Mouse (Mus musculus) left cerebral cortex, adult 8-10 months (tissue): ENCODE data around the gene Jsrp1. TPM values are rescaled to one million over a fixed set of nuclear protein-coding genes. Genes with fewer than 3 reads are reported as not detected.
A peak's percentile ranks its signal among the peaks of the same experiment; 100 is the strongest.

ENCODE experiments used
- DNase-seq, 2 experiments: peaks; one replicate each; pipeline ENCODE4 v3.0.0; 2022; ENCODE audit warnings: low spot score in 2 of 2
- total RNA-seq, 4 experiments: library from RNA; stranded (reverse); gene quantifications; 2 replicates each; pipeline ENCODE4 v1.2.4; 2022

The Jsrp1 gene
- total RNA-seq, 4 experiments from 2014 or later, result 5.1 to 9.7 (median 6.2) TPM

DNA sequence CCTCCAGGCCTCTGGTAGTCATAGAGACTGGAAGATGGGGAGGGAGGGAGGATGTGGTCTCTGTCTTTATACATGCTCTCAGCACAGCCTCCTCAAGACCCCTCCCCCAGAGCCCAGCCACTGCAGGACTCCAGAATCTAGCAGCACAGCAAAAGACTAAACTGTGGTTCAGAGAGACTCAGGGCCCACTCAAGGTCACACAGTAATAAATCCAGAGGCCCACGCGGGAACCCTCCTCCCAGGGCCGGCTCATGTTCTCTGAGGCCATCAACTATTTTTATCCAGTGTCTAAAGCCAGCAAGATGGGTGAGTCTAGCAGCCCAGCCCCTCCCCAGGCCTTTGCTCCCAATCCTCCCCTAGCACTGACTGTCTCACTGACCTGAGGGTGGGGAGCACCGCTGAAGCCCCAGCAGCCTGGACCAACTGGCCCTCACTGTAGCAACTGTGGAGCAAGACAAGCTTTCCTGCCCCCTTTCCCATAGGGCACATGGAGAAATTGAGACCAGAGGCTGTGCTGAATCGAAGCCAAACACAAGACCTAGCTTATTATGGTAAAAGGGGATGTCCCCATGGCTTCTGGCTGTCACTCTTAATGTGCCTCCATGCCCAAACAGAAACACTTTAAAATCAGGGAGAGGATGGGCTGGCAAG, 782 bp downstream of the Jsrp1 start:
- DNase-seq, result no peak

DNA sequence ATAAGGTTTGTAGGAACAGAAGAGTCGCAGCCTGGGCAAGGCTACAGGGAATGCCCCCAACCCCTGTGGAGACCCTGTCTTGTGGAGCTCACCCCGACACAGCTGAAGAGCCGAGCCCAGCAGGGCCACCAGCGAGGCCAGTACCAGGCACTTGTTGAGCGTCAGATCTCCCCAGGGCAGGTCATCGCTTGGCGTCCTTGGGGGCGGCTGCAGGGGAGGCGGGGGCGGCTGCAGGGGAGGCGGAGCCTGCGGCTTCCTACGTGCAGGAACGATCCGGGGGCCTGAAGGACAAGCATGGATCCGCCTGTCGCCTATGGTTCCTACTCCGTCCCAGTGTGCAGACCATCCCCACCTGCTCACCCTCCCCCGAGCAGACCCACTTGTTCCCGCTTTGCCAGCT, 3.2 kb downstream of the Jsrp1 start:
- no peak for DNase-seq

- DNase-seq, result no peak
These were observed 4.2 kb downstream of the Jsrp1 start for GRCm38 (mm10) chr10:80808985-80809632.

DNA sequence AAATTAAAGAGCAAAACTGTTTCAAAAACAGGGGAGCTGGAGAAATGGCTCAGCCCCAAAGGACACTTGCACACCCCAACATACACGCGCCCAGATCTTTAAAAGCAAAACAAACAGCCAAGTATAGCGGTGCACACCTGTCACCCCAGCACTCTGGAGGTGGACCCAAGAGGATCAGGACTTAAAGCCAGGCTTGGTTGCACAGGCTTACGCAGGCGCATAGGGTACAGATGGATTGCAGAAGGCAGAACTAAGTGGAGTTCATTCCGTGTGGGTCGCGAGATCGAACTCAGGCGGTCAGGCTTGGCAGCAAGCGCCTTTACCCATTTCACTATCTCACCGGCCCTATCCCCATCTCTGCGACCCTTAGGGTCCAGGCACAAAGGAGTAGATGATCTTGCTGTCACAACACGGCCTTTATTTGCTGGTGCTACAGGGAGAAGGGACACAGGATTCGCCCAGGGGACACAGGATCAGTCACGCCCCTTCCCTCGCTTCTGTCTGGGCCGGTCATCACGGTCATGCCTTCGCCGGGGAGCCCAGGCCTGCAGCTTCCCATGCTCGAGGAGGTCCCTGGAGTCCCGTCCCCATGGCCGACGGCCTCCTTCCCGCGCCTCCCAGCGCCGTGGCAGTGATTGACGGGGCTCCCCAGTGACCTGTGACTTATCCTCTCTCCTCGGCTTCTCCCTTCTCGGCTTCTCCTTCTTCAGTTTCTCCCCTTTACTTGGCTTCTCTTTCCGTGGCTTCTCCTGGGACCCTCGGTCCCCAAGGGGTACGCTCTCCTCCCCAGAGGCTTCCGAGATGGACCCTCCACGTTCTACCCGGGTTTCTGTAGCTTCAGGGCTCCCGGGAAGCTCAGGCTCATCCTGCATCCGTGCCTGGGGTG, 5.0 kb downstream of the Jsrp1 start:
- no peak for DNase-seq

DNA sequence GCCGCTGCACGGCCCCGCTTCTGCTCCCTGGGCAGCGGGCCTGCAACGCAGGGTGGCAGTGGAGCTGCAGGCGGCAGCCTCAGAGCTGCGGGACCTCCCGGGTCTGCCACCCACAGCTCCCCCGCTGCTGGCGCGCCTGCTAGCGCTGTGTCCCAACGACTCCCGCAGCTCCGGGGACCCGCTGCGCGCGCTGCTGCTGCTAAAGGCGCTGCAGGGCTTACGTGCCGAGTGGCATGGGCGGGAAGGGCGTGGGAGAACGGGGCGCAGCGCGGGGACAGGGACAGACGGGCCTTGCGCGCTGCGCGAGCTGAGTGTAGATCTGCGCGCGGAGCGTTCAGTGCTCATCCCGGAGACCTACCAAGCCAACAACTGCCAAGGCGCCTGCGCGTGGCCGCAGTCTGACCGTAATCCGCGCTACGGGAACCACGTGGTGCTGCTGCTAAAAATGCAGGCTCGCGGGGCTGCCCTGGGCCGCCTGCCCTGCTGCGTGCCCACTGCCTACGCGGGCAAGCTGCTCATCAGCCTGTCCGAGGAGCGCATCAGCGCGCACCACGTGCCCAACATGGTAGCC, 6.2 kb downstream of the Jsrp1 start:
- peak in 1 of 2 experiments; percentile 93 for DNase-seq

- no peak for DNase-seq
These were observed 6.8 kb downstream of the Jsrp1 start for GRCm38 (mm10) chr10:80806341-80807056.

DNA sequence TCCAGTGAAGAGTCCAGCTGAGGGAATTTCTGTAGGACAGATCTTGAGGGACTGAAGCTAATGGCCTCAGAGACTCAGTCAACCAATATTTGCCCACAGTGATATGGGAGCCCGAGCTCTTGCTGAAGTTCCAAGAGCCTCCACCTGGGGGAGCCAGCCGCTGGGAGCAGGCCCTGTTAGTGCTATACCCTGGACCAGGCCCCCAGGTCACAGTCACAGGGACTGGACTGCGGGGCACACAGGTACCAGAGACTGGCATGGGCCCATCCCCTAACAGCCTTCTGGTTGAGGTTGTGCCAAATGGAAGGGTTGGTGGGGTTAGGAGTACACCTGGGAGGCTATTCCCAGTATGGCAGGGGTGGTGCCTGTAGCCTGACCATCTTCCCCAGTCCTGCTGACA, 7.4 kb downstream of the Jsrp1 start:
- peak in 1 of 2 experiments; percentile 55 for DNase-seq

DNA sequence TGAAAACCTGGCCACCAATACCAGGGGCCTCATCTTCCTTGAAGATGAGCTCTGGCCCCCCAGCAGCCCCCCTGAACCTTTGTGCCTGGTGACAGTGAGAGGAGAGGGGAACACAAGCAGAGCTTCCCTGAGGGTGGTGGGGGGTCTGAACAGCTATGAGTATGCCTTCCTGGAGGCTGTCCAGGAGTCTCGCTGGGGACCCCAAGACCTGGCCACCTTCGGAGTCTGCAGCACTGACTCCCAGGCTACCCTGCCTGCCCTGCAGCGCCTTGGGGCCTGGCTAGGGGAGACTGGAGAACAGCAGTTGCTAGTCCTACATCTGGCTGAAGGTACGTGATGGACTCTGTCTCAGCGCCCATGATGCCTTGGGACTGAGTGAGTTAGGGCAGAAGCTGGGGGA, 8.0 kb downstream of the Jsrp1 start:
- DNase-seq, result no peak

DNA sequence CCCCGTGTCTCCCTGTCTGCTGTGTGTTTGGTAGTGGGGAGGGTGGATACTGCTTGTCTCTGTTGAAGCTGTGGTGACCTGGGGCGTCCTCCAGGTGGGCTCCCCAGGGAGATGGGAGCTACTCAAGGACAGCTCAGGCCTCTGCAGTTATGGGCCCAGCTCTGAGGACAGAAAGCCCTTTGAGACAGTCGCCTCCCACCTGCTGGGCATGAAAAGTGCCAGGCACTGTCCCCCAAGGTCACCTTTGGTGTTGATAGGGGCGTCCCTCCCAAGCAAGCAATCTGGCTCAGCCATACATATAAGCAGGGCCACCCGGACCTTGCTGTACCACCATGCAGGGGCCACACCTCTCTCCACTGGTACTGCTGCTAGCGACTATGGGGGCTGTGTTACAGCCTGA, 8.4 kb downstream of the Jsrp1 start, which contains the start of gene Amh:
Gene Amh, plus strand, starts transcription at position 328 of the 400 bp plus-strand sequence.
- no peak for DNase-seq

DNA sequence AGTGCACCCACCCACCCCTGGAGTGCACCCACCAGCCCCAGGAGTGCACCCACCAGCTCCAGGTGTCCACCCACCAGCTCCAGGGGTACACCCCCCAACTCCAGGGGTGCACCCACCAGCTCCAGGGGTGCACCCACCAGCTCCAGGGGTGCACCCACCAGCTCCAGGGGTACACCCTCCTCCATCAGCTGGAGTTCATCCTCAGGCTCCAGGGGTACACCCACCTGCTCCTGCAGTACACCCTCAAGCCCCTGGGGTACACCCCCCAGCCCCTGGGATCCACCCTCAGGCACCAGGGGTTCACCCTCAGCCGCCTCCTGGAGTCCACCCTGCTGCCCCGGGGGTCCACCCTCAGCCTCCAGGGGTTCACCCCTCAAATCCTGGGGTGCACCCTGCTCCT, 9.0 kb downstream of the Jsrp1 start:
- DNase-seq, result no peak

GRCm38 (mm10) chr10:80802996-80803395, 10.3 kb downstream of the Jsrp1 start:
- DNase-seq, result no peak

DNA sequence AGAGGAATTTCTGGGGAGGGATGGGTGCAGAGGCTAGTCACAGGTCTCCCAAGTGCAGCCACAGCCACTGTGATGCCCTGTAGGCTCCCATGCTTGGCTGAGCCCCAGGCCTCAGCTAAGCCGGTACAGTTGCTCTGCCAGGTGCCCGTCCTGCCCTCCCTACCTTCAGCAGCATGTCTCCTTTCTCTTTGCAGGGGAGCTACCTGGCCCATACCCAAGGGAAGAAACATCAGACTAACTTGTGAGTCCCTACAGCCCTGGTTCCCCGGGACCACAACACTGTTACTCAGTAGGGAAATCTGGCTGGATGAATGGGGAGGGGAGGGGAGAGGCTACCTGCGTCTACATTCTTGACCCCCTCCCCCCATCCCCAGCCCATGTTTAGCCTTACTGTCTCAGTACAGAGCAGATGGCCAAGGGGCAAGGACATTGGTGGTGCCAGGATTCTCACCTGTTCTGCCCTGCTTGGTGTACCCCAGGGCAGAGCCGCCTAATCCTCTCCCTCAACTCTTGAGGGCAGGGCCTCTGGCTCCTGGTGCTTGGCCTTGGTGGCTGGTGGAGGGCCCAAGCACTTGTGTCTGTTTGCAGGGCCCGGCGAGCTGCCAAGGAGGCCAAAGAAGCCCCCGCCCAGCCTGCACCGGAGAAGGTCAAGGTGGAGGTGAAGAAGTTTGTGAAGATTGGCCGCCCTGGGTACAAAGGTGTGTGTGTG, 10.9 kb downstream of the Jsrp1 start:
- DNase-seq, result no peak

DNA sequence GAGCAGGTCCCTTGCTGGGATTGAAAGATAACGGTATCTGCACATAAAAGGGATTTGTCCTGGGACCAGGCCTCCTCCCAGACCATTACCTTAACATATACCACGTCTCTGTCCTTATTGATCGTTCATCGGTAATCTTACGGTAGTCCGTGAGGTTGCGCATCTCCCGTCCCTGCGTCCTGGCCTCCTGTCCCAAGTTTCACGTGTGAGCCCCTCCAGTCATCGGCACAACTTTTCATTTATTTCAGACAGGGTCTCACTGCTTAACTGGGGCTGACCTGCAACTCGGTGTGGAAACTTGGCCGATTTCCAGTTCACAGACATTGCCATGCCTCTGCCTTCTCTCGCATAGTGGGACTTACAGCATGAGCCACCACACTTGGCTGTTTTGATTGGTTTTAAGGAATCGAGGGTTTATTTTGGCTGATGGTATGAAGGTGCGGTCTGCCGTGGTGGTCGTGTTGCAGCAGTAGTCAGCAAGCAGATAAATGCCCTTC, 14.2 kb downstream of the Jsrp1 start:
- no peak for DNase-seq

- DNase-seq, result peak; percentile 94 to 97
These were observed 14.9 kb downstream of the Jsrp1 start, which contains the start of the genes Sf3a2 and Plekhj1 for GRCm38 (mm10) chr10:80798150-80799006. Sf3a2 (plus strand) TSS chr10:80798198. Plekhj1 (minus strand) TSS chr10:80798626.

- no peak for DNase-seq
These were observed 15.8 kb downstream of the Jsrp1 start for GRCm38 (mm10) chr10:80797186-80798149.

GRCm38 (mm10) chr10:80796307-80796848, 16.9 kb downstream of the Jsrp1 start:
- DNase-seq, result no peak

- DNase-seq, result no peak
These were observed 18.5 kb downstream of the Jsrp1 start for GRCm38 (mm10) chr10:80794750-80795149.

DNA sequence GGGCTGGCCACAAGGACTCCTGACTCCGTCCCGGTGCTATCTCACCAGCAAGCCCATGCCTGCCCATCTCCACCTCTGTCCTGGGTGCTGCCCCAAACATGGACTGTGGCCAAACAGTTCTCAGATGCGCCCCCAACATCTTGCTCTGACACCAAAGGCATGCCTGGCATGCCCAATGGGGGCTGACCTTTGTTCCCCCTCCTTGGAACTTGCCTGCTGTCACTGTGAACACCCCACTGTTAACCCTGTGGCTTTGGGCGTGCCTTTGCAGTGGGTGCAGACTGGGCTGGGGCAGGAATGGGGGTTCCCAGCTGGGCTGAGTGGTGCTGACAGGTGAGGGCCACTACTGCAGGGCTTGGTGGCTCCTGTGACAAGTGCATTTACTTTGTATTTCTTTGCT, 19.5 kb downstream of the Jsrp1 start:
- DNase-seq, result no peak
